Mouse (Mus musculus) thymus, adult 2 months (tissue): ENCODE measurements at regions not wholly inside any gene's neighbourhood (a gene's known extent, or its start where the extent isn't known, plus 50 kb on each side); places are given as distances from the start of the nearest gene placed in this dataset.

ENCODE experiments used
- CTCF ChIP-seq: fragments of 200-500 bp; IDR thresholded peaks from 2 replicates; pipeline ENCODE4 v1.5.1; 2012; ENCODE audit warnings: mild to moderate bottlenecking, control low read depth, low read length, moderate library complexity, borderline replicate concordance; ENCODE audit not compliant: control insufficient read depth, poor library complexity, insufficient read depth; ENCODE audit errors: extremely low read depth
- POLR2A ChIP-seq: fragments of 200-500 bp; IDR thresholded peaks from 2 replicates; pipeline ENCODE4 v1.6.1; 2012; ENCODE audit warnings: mild to moderate bottlenecking, low read length, control low read depth, moderate library complexity; ENCODE audit not compliant: control insufficient read depth, poor library complexity, insufficient read depth; ENCODE audit errors: extremely low read depth

DNA sequence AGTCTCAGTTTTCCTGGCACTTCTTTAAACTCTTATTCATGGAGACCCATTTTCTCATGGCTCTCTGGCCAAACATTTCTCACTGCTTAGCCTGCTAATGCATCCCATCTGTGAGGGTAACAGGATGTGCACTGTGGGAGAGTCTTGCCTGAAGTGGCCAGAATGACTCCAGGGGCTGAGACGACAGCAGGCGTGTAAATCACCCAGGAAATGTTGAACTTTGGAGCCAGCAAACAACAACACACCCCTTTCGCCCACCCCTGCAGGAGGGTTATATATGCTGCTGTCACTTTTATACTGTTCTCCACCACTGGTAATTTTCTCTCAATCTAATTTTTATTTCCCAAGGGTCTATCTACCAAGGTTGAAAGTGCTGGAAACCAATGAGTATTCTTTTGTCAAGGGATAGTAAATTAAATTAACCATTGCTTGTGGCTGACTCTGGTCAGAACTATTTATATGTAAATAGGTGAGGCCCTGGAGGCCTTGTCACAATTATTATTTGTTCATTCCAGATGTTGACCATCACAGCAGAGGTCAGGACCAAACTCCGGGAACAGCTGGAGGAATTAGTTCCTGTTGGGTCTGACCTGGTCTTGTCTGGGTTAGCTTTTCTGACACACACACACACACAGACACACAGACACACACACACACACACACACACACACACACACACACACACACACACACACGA is 378.2 kb downstream of the Nucb2 start:
- TF ChIP-seq CTCF = no peak
- TF ChIP-seq POLR2A = no peak
